Mouse (Mus musculus) myocyte (in vitro differentiated cells): ENCODE measurements around the gene Ncoa5.

Experiments
- CEBPB ChIP-seq: IDR thresholded peaks from 2 replicates; pipeline ENCODE4 v1.6.1; 2011; ENCODE audit warnings: mild to moderate bottlenecking, moderate library complexity; ENCODE audit not compliant: poor library complexity, insufficient read depth, severe bottlenecking
- E2F4 ChIP-seq: IDR thresholded peaks from one replicate; pipeline ENCODE4 v1.6.1; 2011; ENCODE audit warnings: mild to moderate bottlenecking, control low read depth, moderate library complexity; ENCODE audit not compliant: insufficient read depth
- MAX ChIP-seq: IDR thresholded peaks from one replicate; pipeline ENCODE4 v1.6.1; 2011; ENCODE audit warnings: low read depth, mild to moderate bottlenecking, control low read depth
- MYOG ChIP-seq, 3 experiments: IDR thresholded peaks; one replicate each; pipeline ENCODE4 v1.6.1; 2011; ENCODE audit warnings: control low read depth in 2 of 3, low read depth in 2 of 3, mild to moderate bottlenecking in 2 of 3; ENCODE audit not compliant: insufficient read length in 2 of 3, control insufficient read depth in 1 of 3, insufficient read depth in 1 of 3
- POLR2A ChIP-seq: IDR thresholded peaks from one replicate; pipeline ENCODE4 v1.6.1; 2011; ENCODE audit warnings: low read depth, mild to moderate bottlenecking, control low read depth, moderate library complexity; ENCODE audit not compliant: insufficient read length
- REST ChIP-seq: IDR thresholded peaks from one replicate; pipeline ENCODE4 v1.6.1; 2011; ENCODE audit warnings: mild to moderate bottlenecking, control low read depth, moderate library complexity; ENCODE audit not compliant: insufficient read depth, insufficient read length
- SRF ChIP-seq: IDR thresholded peaks from one replicate; pipeline ENCODE4 v1.6.1; 2011; ENCODE audit warnings: low read depth; ENCODE audit not compliant: control insufficient read depth, insufficient read length
- TCF12 ChIP-seq: IDR thresholded peaks from one replicate; pipeline ENCODE4 v1.6.1; 2011; ENCODE audit warnings: mild to moderate bottlenecking, control low read depth; ENCODE audit not compliant: poor library complexity, insufficient read depth, severe bottlenecking
- USF1 ChIP-seq: IDR thresholded peaks from one replicate; pipeline ENCODE4 v1.6.1; 2011; ENCODE audit warnings: low read depth, mild to moderate bottlenecking, control low read depth, moderate library complexity

- TF ChIP-seq POLR2A (no peak), CEBPB (no peak), REST (no peak), MYOG (IDR thresholded peaks at IDR 0.05; ENCODE audit: control insufficient read depth in 1 of 3, insufficient read depth in 1 of 3, insufficient read length in 2 of 3, low read depth in 2 of 3) (no peak), E2F4 (no peak), TCF12 (no peak), MAX (no peak), SRF (no peak), USF1 (no peak)
Measured at GRCm38 (mm10) chr2:164957548-164958315, 76.9 kb downstream of the Ncoa5 start.
